Mouse (Mus musculus) lung, postnatal 0 days (tissue): ENCODE measurements at regions not wholly inside any gene's neighbourhood (a gene's known extent, or its start where the extent isn't known, plus 50 kb on each side); places are given as distances from the start of the nearest gene placed in this dataset.

ENCODE experiments used
- ATAC-seq: fragments of 200-750 bp; cut with Nextera tagmentation; 2 replicates; pipeline ENCODE4 v1.8.0; 2017; ENCODE audit warnings: moderate library complexity
- DNase-seq: peaks from one replicate; pipeline ENCODE4 v3.0.0-alpha.2; 2016; ENCODE audit warnings: low spot score
- H3K27ac ChIP-seq: fragments of 300-500 bp; sonication (generic); 2 replicates; pipeline ENCODE4 v1.5.1; 2014; ENCODE audit warnings: antibody characterized with exemption, mild to moderate bottlenecking, low read length, mixed read lengths
- H3K27me3 ChIP-seq: fragments of 300-500 bp; sonication (generic); replicated peaks from 2 replicates; pipeline ENCODE4 v1.6.1; 2014; ENCODE audit warnings: low read length, mixed read lengths; ENCODE audit not compliant: insufficient read depth
- H3K36me3 ChIP-seq: fragments of 300-500 bp; sonication (generic); 2 replicates; pipeline ENCODE4 v1.6.1; 2014; ENCODE audit warnings: low read length, mixed read lengths; ENCODE audit not compliant: insufficient read depth
- H3K4me1 ChIP-seq: fragments of 300-500 bp; sonication (generic); 2 replicates; pipeline ENCODE4 v1.6.1; 2014; ENCODE audit warnings: antibody characterized with exemption, low read depth, low read length, mixed read lengths; ENCODE audit not compliant: insufficient read depth
- H3K4me2 ChIP-seq: fragments of 300-500 bp; sonication (generic); replicated peaks from 2 replicates; pipeline ENCODE4 v1.6.1; 2014; ENCODE audit warnings: low read depth, mild to moderate bottlenecking, low read length, moderate library complexity, mixed read lengths
- H3K4me3 ChIP-seq: fragments of 300-500 bp; sonication (generic); 2 replicates; pipeline ENCODE4 v1.5.1; 2014; ENCODE audit warnings: low read depth, low read length
- H3K9ac ChIP-seq: fragments of 300-500 bp; sonication (generic); replicated peaks from 2 replicates; pipeline ENCODE4 v1.6.1; 2014; ENCODE audit warnings: low read depth, mild to moderate bottlenecking
- H3K9me3 ChIP-seq: fragments of 300-500 bp; sonication (generic); 2 replicates; pipeline ENCODE4 v1.6.1; 2016; ENCODE audit warnings: low read length, mixed read lengths
- CTCF ChIP-seq: IDR thresholded peaks from 2 replicates; pipeline ENCODE4 v1.5.1; 2016; ENCODE audit warnings: antibody characterized with exemption, mild to moderate bottlenecking
- EP300 ChIP-seq: IDR thresholded peaks from 2 replicates; pipeline ENCODE4 v1.6.1; 2016; ENCODE audit warnings: antibody characterized with exemption, mild to moderate bottlenecking, control low read depth
- WGBS: fragments of 180-500 bp; shearing (Covaris S2); extraction: QIAGEN DNeasy Blood & Tissue Kit; methylation state at CpG from one replicate; pipeline ENCODE4 v1.1.7; 2014; 5-methylcytosine and 5-hydroxymethylcytosine counted together

DNA sequence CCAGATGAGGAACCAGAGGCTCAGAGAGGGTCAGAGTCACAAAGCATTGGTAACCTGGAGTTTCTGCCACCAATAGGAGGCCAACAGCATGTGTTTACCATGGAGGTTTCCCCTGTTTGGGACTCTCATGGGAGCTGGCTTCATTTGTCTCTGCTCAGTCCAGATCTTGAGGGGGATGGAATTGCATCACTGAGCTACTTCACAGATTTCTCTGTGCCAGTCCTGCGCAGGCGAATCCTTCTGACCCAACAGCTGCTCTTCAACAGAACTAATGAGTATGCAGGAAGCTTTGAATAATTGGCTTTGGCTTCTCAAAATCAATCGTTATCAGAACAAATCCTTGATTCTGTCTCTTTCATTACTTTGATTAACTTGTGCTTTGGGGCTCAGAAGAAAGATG lies 253.1 kb downstream of the 1810013L24Rik start:
- no peaks in the 10 kb centered on the region for H3K4me1 ChIP-seq
- H3K27me3 ChIP-seq, result no peaks in the 10 kb centered on the region
- no peaks in the 10 kb centered on the region for H3K9me3 ChIP-seq
- 86% methylated on average over 3 of the region's 3 CpGs for WGBS
- no peak overlapping the region for H3K27ac ChIP-seq
- no peaks in the 10 kb centered on the region for H3K36me3 ChIP-seq
- H3K4me3 ChIP-seq, result no peak overlapping the region
- H3K4me2 ChIP-seq, result no peak overlapping the region
- ATAC-seq (no peak), DNase-seq (no peak)
- no peak overlapping the region for H3K9ac ChIP-seq
- TF ChIP-seq EP300, result no peak
- no peak for TF ChIP-seq CTCF

- no peaks in the 10 kb centered on the region for H3K27me3 ChIP-seq
- 82% methylated on average over 2 of the region's 2 CpGs for WGBS
- no peak for ATAC-seq
Observed at GRCm38 (mm10) chr16:9083740-9084139, 253.8 kb downstream of the 1810013L24Rik start.

DNA sequence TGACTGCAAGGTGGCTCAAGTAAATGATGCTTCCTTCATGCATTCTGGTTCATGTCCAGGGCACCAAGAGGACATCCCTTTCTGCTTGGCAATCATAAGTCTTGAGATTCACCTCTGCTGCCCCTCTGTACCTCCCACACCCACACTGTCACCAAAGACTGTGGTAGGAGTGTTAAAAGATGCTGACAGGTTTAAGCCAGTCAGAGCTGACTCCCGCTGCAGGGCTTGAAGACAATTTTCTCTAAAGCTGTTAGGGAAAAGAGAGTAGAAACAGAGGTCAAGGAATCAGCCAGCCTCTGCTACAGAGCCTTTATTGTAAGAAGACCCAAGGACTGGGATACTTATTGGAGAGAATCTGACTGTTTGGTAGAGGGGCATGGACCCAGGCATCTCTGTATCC lies 254.7 kb downstream of the 1810013L24Rik start:
- TF ChIP-seq EP300, result no peak
- Histone ChIP-seq H3K27ac (no peak overlapping the region), H3K4me2 (no peak overlapping the region), H3K4me1 (no peaks in the 10 kb centered on the region), H3K9ac (no peak overlapping the region), H3K4me3 (no peak overlapping the region), H3K36me3 (no peaks in the 10 kb centered on the region), H3K27me3 (no peaks in the 10 kb centered on the region), H3K9me3 (no peaks in the 10 kb centered on the region)
- 86% methylated on average over 1 of the region's 1 CpGs for WGBS
- DNase-seq (no peak), ATAC-seq (no peak)

More at GRCm38 (mm10) chr16:9083740-9084139, 253.8 kb downstream of the 1810013L24Rik start:
- Histone ChIP-seq H3K9me3 (no peaks in the 10 kb centered on the region), H3K36me3 (no peaks in the 10 kb centered on the region), H3K4me2 (no peak overlapping the region), H3K27ac (no peak overlapping the region), H3K4me1 (no peaks in the 10 kb centered on the region), H3K9ac (no peak overlapping the region), H3K4me3 (no peak overlapping the region)
- no peak for DNase-seq
- no peak for TF ChIP-seq CTCF
- no peak for TF ChIP-seq EP300

DNA sequence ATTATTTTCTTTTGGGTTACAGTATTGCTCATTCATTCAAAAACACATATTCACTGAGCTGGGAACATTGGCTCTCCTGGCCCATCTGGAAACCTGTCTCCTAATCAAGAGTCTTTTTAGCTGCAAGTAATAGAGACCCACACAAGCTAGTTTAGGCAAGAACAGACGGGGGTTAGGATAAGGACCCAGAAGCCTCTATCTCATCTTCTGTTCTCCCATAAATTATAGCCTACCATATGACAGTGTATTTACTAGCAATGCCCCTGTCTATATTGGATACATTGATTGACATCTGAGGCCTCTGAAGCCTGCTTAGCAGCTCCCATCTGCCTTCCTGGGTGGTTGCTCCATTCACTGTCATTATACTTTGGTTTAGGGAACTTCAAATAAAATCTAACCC lies 255.2 kb downstream of the 1810013L24Rik start:
- no peak for TF ChIP-seq EP300
- TF ChIP-seq CTCF, result no peak
- 42% methylated on average over 1 of the region's 1 CpGs for WGBS
- DNase-seq, result no peak

DNA sequence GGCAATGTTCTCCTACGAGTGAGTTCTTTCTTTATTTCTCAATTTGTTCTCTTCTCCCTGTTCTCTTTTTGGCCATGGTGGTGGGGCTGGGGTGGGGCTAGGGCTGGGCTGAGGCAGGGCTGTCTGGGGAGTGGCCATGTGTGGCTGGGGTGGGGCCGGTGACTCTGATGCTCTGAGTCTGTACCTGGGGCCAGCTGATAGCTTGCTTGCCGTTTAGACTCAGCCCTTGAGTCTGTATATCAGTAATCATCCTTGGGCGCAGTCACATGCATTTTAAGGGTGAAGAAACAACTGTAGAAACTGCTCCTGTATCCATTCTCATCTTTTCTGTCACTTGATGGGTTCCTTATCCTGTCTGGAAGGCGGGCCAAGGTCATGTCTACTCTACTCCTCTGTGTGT lies 256.1 kb downstream of the 1810013L24Rik start:
- no peak for ATAC-seq

More for the DNA sequence above, 255.2 kb downstream of the 1810013L24Rik start:
- Histone ChIP-seq H3K4me3 (no peak overlapping the region), H3K9ac (no peak overlapping the region), H3K36me3 (no peaks in the 10 kb centered on the region), H3K9me3 (no peaks in the 10 kb centered on the region), H3K4me2 (no peak overlapping the region), H3K4me1 (no peaks in the 10 kb centered on the region), H3K27ac (no peak overlapping the region), H3K27me3 (no peaks in the 10 kb centered on the region)
- ATAC-seq, result no peak

GRCm38 (mm10) chr16:9091790-9092189 lies 261.9 kb downstream of the 1810013L24Rik start:
- TF ChIP-seq CTCF, result no peak
- 71% methylated on average over 6 of the region's 6 CpGs for WGBS
- H3K4me3 ChIP-seq, result no peak overlapping the region
- no peak for DNase-seq
- H3K4me2 ChIP-seq, result no peak overlapping the region
- H3K9ac ChIP-seq, result no peak overlapping the region
- H3K9me3 ChIP-seq, result no peaks in the 10 kb centered on the region
- H3K27me3 ChIP-seq, result no peaks in the 10 kb centered on the region
- no peak overlapping the region for H3K27ac ChIP-seq
- ATAC-seq, result no peak
- no peaks in the 10 kb centered on the region for H3K4me1 ChIP-seq
- H3K36me3 ChIP-seq, result no peaks in the 10 kb centered on the region

More for the DNA sequence above, 256.1 kb downstream of the 1810013L24Rik start:
- TF ChIP-seq EP300 (no peak), CTCF (no peak)
- WGBS, result 74% methylated on average over 5 of the region's 5 CpGs
- Histone ChIP-seq H3K9me3 (no peaks in the 10 kb centered on the region), H3K4me2 (no peak overlapping the region), H3K36me3 (no peaks in the 10 kb centered on the region), H3K4me1 (no peaks in the 10 kb centered on the region), H3K4me3 (no peak overlapping the region), H3K27ac (no peak overlapping the region), H3K9ac (no peak overlapping the region), H3K27me3 (no peaks in the 10 kb centered on the region)
- no peak for DNase-seq

DNA sequence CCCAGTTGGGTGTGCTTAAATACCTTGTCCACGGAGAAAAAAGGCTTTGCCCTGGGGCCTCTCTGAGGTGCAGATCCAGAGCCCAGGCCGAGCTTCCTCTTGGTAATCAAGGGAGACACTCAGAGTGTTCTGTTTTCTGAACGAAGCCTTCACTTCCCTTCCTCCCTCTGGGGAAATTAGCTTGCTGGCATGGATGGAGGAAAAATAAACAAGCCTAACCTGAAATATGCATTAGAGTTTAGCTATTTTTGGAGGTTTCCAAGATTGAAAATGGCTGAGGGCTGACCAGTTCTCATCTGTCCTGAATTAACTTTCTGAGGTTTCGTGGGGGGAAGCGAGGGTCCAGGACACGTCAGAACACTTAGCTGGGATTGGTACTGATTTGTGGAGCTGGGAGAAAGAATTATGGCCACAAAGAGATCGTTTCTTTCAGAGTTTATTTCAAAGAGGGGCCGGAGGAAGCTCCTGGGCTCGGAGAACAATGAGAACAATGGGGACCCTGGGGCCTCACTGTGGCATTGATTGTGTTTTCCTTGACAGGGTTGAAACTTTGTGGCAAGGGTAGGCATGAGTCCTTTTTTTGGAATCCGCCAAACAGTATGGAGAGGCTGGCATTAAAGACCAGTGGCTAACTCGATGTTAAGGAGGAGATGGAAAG lies 262.4 kb downstream of the 1810013L24Rik start:
- Histone ChIP-seq H3K4me3 (no peak overlapping the region), H3K9me3 (no peaks in the 10 kb centered on the region), H3K4me1 (no peaks in the 10 kb centered on the region), H3K4me2 (no peak overlapping the region), H3K27ac (no peak overlapping the region), H3K27me3 (no peaks in the 10 kb centered on the region), H3K9ac (no peak overlapping the region), H3K36me3 (no peaks in the 10 kb centered on the region)
- WGBS, result 38% methylated on average over 11 of the region's 11 CpGs
- ATAC-seq, result no peak
- no peak for DNase-seq
- TF ChIP-seq EP300 (no peak), CTCF (no peak)
